Mouse (Mus musculus) hindbrain, postnatal 0 days (tissue): Measurements from ENCODE around the gene St14. TPM values are rescaled to one million over a fixed set of nuclear protein-coding genes. Genes with fewer than 3 reads are reported as not detected.

Experiments used
- ATAC-seq: fragments of 200-750 bp; cut with Nextera tagmentation; 2 replicates; pipeline ENCODE4 v1.8.0; 2017; ENCODE audit warnings: mild to moderate bottlenecking, moderate TSS enrichment, moderate library complexity
- DNase-seq: peaks from one replicate; pipeline ENCODE4 v3.0.0-alpha.2; 2015; ENCODE audit warnings: low spot score
- H3K27ac ChIP-seq: fragments of 300-500 bp; sonication (generic); 2 replicates; pipeline ENCODE4 v1.5.1; 2014; ENCODE audit warnings: mild to moderate bottlenecking
- H3K27me3 ChIP-seq: fragments of 300-500 bp; sonication (generic); 2 replicates; pipeline ENCODE4 v1.6.1; 2014; ENCODE audit warnings: low read length, mixed read lengths; ENCODE audit not compliant: insufficient read depth
- H3K36me3 ChIP-seq: fragments of 300-500 bp; sonication (generic); 2 replicates; pipeline ENCODE4 v1.6.1; 2014; ENCODE audit warnings: low read length, mixed read lengths; ENCODE audit not compliant: insufficient read depth
- H3K4me1 ChIP-seq: fragments of 300-500 bp; sonication (generic); 2 replicates; pipeline ENCODE4 v1.6.1; 2014; ENCODE audit warnings: antibody characterized with exemption, low read length, mixed read lengths; ENCODE audit not compliant: insufficient read depth
- H3K4me2 ChIP-seq: fragments of 300-500 bp; sonication (generic); 2 replicates; pipeline ENCODE4 v1.6.1; 2014; ENCODE audit warnings: low read depth, mild to moderate bottlenecking, low read length, moderate library complexity, mixed read lengths
- H3K4me3 ChIP-seq: fragments of 300-500 bp; sonication (generic); 2 replicates; pipeline ENCODE4 v1.5.1; 2014; ENCODE audit warnings: low read length
- H3K9ac ChIP-seq: fragments of 300-500 bp; sonication (generic); replicated peaks from 2 replicates; pipeline ENCODE4 v1.6.1; 2014; ENCODE audit warnings: mild to moderate bottlenecking, low read length, moderate library complexity, mixed read lengths
- H3K9me3 ChIP-seq: fragments of 300-500 bp; sonication (generic); 2 replicates; pipeline ENCODE4 v1.6.1; 2016; ENCODE audit warnings: low read length, mixed read lengths
- CTCF ChIP-seq: IDR thresholded peaks from 2 replicates; pipeline ENCODE4 v1.5.1; 2016; ENCODE audit warnings: antibody characterized with exemption, control low read depth, low read depth
- WGBS: fragments of 180-500 bp; shearing (Covaris S2); extraction: QIAGEN DNeasy Blood & Tissue Kit; methylation state at CpG from one replicate; pipeline ENCODE4 v1.1.7; 2014; 5-methylcytosine and 5-hydroxymethylcytosine counted together
- polyA plus RNA-seq: library from polyadenylated mRNA; unstranded; fragments of >200 nt; fragmentation: Nextera tagmentation; extraction: Ambion mirVana; gene quantifications from 2 replicates; pipeline ENCODE4 v1.2.1, GENCODE M21; 2015
- total RNA-seq: library from RNA; depleted of rRNA; stranded (reverse); fragments of >200 nt; gene quantifications from 2 replicates; pipeline ENCODE4 v1.2.3, GENCODE M21; 2014

Gene St14
- total and polyA plus RNA-seq, 2 experiments from 2014 or later: 0.90 to 1.1 TPM

DNA sequence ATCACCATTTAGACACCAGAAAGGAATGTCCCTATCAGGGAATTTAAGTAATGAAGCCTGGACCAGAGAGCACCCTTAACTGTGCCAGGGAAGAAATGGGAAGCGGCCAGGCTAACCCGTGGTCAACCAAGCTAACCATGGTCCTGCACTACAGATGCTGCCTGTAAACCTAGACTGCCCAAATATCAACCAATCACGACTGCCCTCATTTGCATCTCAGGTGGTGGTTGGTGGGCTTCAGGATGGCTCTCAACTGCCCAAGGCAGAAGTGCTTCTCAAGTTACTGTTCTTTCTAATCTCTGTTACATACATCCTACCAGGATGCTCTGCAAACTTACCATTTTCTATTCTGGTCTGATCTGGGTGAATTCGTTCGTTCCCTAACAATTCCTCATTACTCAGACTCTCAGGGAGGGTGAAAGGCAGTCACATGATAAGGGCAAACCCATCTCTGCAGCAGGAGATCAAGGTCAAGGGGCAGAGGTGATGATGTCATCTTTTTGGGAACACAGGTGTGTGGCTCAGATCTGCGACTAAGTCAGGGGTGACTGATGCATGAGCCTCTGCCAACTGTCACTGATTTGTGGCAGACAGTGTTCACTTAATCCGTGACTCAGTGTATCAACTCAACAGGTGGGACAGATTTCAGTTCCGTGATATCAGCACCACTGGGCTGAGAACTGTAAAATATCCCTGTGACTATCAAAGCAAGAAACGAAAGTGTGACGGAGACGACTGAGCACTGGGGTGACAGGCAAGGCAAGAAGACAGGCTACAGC is 12.9 kb downstream of the St14 start:
- Histone ChIP-seq H3K27me3 (no peaks in the 10 kb centered on the region), H3K27ac (no peak overlapping the region)
- no peak for DNase-seq

DNA sequence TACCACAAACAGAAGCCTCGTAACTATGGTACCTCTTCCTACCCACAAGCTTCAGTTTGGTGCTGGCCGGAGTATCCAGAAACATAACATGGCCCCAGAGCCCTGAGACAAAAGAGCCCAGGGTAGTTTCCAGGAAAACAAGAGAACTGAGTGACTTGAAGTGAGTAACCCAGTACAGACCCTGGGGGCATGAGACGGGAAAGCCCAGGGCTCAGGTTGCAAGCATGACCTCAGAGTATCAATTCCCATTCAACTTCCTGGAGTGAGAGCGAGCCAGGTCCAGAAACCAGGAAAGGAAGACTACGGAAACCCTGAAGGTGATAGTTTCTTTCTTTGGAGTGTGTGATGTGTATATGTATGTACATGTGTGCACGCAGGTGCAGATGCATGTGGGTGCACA is 14.2 kb downstream of the St14 start:
- no peaks in the 10 kb centered on the region for H3K36me3 ChIP-seq
- H3K4me1 ChIP-seq: no peaks in the 10 kb centered on the region
- H3K4me2 ChIP-seq: no peak overlapping the region
- ATAC-seq (no peak), DNase-seq (no peak)
- WGBS: 91% methylated on average over 6 of the region's 6 CpGs
- no peak overlapping the region for H3K27ac ChIP-seq
- no peaks in the 10 kb centered on the region for H3K9me3 ChIP-seq
- no peak for TF ChIP-seq CTCF
- no peak overlapping the region for H3K9ac ChIP-seq
- no peak overlapping the region for H3K4me3 ChIP-seq
- H3K27me3 ChIP-seq: no peaks in the 10 kb centered on the region

More for the DNA sequence above, 12.9 kb downstream of the St14 start:
- H3K9me3 ChIP-seq: no peaks in the 10 kb centered on the region
- H3K4me1 ChIP-seq: no peaks in the 10 kb centered on the region
- H3K4me2 ChIP-seq: no peak overlapping the region
- H3K4me3 ChIP-seq: no peak overlapping the region
- no peak for TF ChIP-seq CTCF
- 40% methylated on average over 11 of the region's 11 CpGs for WGBS
- no peaks in the 10 kb centered on the region for H3K36me3 ChIP-seq
- no peak overlapping the region for H3K9ac ChIP-seq
- ATAC-seq: no peak

DNA sequence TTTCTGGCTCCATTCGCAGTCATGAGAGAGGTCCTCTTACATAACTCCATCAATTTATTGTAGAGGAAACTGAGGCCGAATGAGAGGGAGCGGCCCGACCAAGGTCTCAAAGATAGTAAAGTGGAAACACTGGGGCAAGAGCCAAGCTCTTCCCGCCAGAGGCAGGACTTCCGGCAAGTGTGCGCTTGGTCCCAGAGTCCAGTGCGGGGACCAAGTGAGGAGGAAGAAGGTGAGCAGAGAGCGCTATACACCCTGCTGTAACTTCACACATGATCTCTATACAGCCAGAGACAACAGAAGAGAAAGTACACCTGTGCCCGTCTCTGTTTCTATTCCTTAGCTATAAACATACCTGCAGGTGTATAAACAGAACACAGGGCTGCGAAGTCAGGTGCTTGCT is 14.6 kb downstream of the St14 start:
- no peak overlapping the region for H3K27ac ChIP-seq
- H3K4me3 ChIP-seq: no peak overlapping the region
- H3K27me3 ChIP-seq: no peaks in the 10 kb centered on the region
- no peaks in the 10 kb centered on the region for H3K9me3 ChIP-seq
- 96% methylated on average over 11 of the region's 11 CpGs for WGBS
- H3K4me1 ChIP-seq: no peaks in the 10 kb centered on the region
- ATAC-seq (no peak), DNase-seq (no peak)
- no peaks in the 10 kb centered on the region for H3K36me3 ChIP-seq
- no peak overlapping the region for H3K9ac ChIP-seq
- TF ChIP-seq CTCF: no peak
- H3K4me2 ChIP-seq: no peak overlapping the region

DNA sequence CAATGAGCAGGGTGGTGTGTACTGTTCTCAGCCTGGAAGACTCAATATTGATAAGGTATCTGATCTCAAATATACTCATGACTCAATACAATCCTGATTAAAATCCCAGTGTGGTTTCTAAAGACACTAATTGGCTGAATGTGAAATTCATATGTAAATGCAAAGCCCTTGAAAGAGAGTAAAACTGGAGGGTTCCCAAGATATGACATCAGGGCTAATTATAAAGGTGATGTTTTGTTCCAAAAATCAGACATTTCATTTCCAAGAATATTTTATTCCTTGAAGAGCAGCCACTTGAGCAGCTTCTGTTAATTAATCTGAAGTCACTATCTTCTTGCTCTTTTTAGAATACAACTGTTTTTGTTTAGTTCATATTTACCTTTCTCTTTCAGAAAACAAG is 16.1 kb downstream of the St14 start:
- Histone ChIP-seq H3K4me1 (no peaks in the 10 kb centered on the region), H3K36me3 (no peaks in the 10 kb centered on the region), H3K27ac (no peak overlapping the region), H3K27me3 (no peaks in the 10 kb centered on the region), H3K9me3 (no peaks in the 10 kb centered on the region), H3K9ac (no peak overlapping the region), H3K4me2 (no peak overlapping the region), H3K4me3 (no peak overlapping the region)
- ATAC-seq (no peak), DNase-seq (no peak)
- no peak for TF ChIP-seq CTCF

DNA sequence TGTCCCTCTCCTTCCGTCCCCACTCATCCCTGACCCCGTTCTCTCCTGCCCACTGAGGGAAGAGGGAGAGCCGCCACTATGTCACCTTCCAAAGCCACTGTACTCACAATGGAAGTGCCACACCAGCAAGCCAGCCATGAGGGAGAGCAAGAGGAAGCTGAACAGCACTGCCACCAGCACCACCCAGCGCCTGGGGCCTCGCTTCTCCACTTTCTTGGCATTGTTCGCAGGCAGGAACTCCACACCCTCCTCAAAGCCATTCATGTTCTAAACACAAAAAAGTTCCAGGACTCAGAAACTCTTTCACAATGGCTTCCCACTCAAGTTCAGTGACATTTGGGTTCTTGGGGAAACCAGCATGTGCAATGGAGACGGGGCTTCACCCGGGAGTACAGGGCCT is 23.2 kb downstream of the St14 start:
- H3K9ac ChIP-seq: no peak overlapping the region
- TF ChIP-seq CTCF: no peak
- ATAC-seq (no peak), DNase-seq (no peak)
- WGBS: 93% methylated on average over 7 of the region's 8 CpGs
- H3K4me2 ChIP-seq: no peak overlapping the region
- no peaks in the 10 kb centered on the region for H3K36me3 ChIP-seq
- no peaks in the 10 kb centered on the region for H3K27me3 ChIP-seq
- no peaks in the 10 kb centered on the region for H3K9me3 ChIP-seq
- H3K4me3 ChIP-seq: no peak overlapping the region
- H3K4me1 ChIP-seq: no peaks in the 10 kb centered on the region
- H3K27ac ChIP-seq: no peak overlapping the region

DNA sequence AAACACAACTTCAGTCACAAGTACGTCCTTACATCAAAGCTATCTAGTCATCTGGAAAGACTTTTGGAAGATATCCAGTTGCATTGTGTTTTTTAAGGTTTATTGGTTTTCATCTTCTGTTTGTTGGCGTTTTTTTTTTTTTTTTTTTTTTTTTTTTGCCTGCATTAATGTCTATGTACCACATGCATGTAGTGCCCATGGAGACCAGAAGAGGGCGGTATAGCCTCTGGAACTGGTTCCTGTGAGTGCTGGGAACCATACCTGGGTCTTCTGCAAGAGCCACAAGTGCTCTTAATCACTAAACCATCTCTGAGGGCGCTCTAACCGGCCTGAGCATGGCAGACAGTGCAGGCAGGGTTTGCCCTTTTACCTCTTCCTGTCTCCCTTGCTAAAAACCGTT is 33.5 kb downstream of the St14 start:
- no peak; the same call in 1 of the 2 replicates for TF ChIP-seq CTCF
- H3K4me2 ChIP-seq: no peak overlapping the region
- no peaks in the 10 kb centered on the region for H3K9me3 ChIP-seq
- 76% methylated on average over 6 of the region's 6 CpGs for WGBS
- H3K9ac ChIP-seq: no peak overlapping the region
- no peaks in the 10 kb centered on the region for H3K27me3 ChIP-seq
- no peak for ATAC-seq
- no peak for DNase-seq
- no peak overlapping the region for H3K27ac ChIP-seq
- H3K4me3 ChIP-seq: no peak overlapping the region
- H3K4me1 ChIP-seq: no peaks in the 10 kb centered on the region
- no peaks in the 10 kb centered on the region for H3K36me3 ChIP-seq
